Mouse (Mus musculus) olfactory bulb, adult 2 months (tissue): Measurements from ENCODE around the gene Kdm5c.

Experiments used
- CTCF ChIP-seq: fragments of 200-500 bp; IDR thresholded peaks from 2 replicates; pipeline ENCODE4 v1.5.1; 2012; ENCODE audit warnings: low read depth, mild to moderate bottlenecking, low read length, moderate library complexity; ENCODE audit not compliant: insufficient read depth
- POLR2A ChIP-seq: fragments of 200-500 bp; IDR thresholded peaks from 2 replicates; pipeline ENCODE4 v1.6.1; 2012; ENCODE audit warnings: mild to moderate bottlenecking, low read depth, low read length, moderate library complexity; ENCODE audit not compliant: insufficient read depth

GRCm38 (mm10) chrX:152221721-152222120 lies 11.1 kb upstream of the Kdm5c start:
- TF ChIP-seq CTCF (no peak), POLR2A (no peak)
